Mouse (Mus musculus) CH12.LX (cell line): ENCODE measurements around the gene Bpifb3. TPM values are rescaled to one million over a fixed set of nuclear protein-coding genes. Genes with fewer than 3 reads are reported as not detected.
A peak's percentile ranks its signal among the peaks of the same experiment; 100 is the strongest.

Experiments used
- DNase-seq: peaks from one replicate; pipeline ENCODE4 v3.0.0-alpha.2; 2013; ENCODE audit errors: extremely low read depth
- H3K27ac ChIP-seq: 2 replicates; pipeline ENCODE4 v1.5.1; 2012; ENCODE audit warnings: low read depth, mild to moderate bottlenecking, control low read depth, moderate library complexity; ENCODE audit not compliant: insufficient read depth
- H3K27me3 ChIP-seq: replicated peaks from 2 replicates; pipeline ENCODE3; 2012; ENCODE audit warnings: inconsistent platforms
- H3K36me3 ChIP-seq, 2 experiments: replicated peaks in 1 of 2; 2 replicates each; pipeline versions ENCODE3 to v1.6.1; 2012; ENCODE audit warnings: inconsistent platforms in 1 of 2, low read length in 1 of 2, mild to moderate bottlenecking in 1 of 2, mixed read lengths in 1 of 2, moderate library complexity in 1 of 2; ENCODE audit not compliant: control insufficient read depth in 1 of 2, insufficient read depth in 1 of 2
- H3K4me1 ChIP-seq, 2 experiments: 2 replicates each; pipeline ENCODE4 v1.6.1; 2012; ENCODE audit warnings: inconsistent platforms in 1 of 2, moderate library complexity in 1 of 2; ENCODE audit not compliant: insufficient read depth in 2 of 2, control insufficient read depth in 1 of 2
- H3K4me2 ChIP-seq: 2 replicates; pipeline ENCODE4 v1.6.1; 2012; ENCODE audit warnings: low read depth, mild to moderate bottlenecking, control low read depth; ENCODE audit not compliant: poor library complexity, insufficient read depth, severe bottlenecking
- H3K4me3 ChIP-seq, 3 experiments: fragments of 150-350 bp in 1 of 3; sonication (generic) in 1 of 3; replicated peaks in 1 of 3; 2 replicates each; pipeline versions ENCODE3 to v1.5.1; 2011 to 2012; ENCODE audit warnings: low read depth in 2 of 3, low read length in 2 of 3, mild to moderate bottlenecking in 2 of 3, moderate library complexity in 2 of 3, control low read depth in 1 of 3, improper control_type of control experiment in 1 of 3, inconsistent platforms in 1 of 3, mixed read lengths in 1 of 3; ENCODE audit not compliant: poor library complexity in 1 of 3
- H3K79me2 ChIP-seq: replicated peaks from 2 replicates; pipeline ENCODE4 v1.6.1; 2012; ENCODE audit warnings: mild to moderate bottlenecking, moderate library complexity; ENCODE audit not compliant: control insufficient read depth, poor library complexity, insufficient read depth, severe bottlenecking; ENCODE audit errors: extremely low read depth
- H3K9ac ChIP-seq: 2 replicates; pipeline ENCODE4 v1.6.1; 2012; ENCODE audit warnings: low read depth, mild to moderate bottlenecking, control low read depth, moderate library complexity; ENCODE audit not compliant: insufficient read depth
- H3K9me3 ChIP-seq: replicated peaks from 2 replicates; pipeline ENCODE3; 2012; ENCODE audit warnings: low read length, inconsistent platforms, mixed read lengths
- CHD1 ChIP-seq: IDR thresholded peaks from 2 replicates; pipeline ENCODE4 v1.6.1; 2012; ENCODE audit warnings: low read depth, low read length, improper control_type of control experiment, inconsistent platforms
- CTCF ChIP-seq, 2 experiments: IDR thresholded peaks in 1 of 2; conservative IDR thresholded peaks in 1 of 2; 2 replicates each; pipeline ENCODE4 v1.5.1; 2011 to 2012; ENCODE audit warnings: low read depth in 2 of 2, low read length in 2 of 2, improper control_type of control experiment in 1 of 2, inconsistent platforms in 1 of 2, mild to moderate bottlenecking in 1 of 2, moderate library complexity in 1 of 2
- E2F4 ChIP-seq: IDR thresholded peaks from 2 replicates; pipeline ENCODE4 v1.6.1; 2011; ENCODE audit warnings: low read depth, low read length, improper control_type of control experiment; ENCODE audit not compliant: insufficient replicate concordance
- ELF1 ChIP-seq: IDR thresholded peaks from 2 replicates; pipeline ENCODE4 v1.6.1; 2014; ENCODE audit warnings: low read depth, mild to moderate bottlenecking, inconsistent platforms, low read length, improper control_type of control experiment
- ETS1 ChIP-seq: conservative IDR thresholded peaks from 2 replicates; pipeline ENCODE4 v1.6.1; 2012; ENCODE audit warnings: low read depth, mild to moderate bottlenecking, inconsistent platforms, low read length, improper control_type of control experiment, moderate library complexity
- GABPA ChIP-seq: IDR thresholded peaks from 2 replicates; pipeline ENCODE4 v1.6.1; 2012; ENCODE audit warnings: low read depth, low read length, improper control_type of control experiment, inconsistent platforms; ENCODE audit not compliant: insufficient replicate concordance
- IRF4 ChIP-seq: IDR thresholded peaks from 2 replicates; pipeline ENCODE4 v1.6.1; 2014; ENCODE audit warnings: low read depth, mild to moderate bottlenecking, inconsistent platforms, low read length, improper control_type of control experiment
- JUN ChIP-seq: IDR thresholded peaks from 2 replicates; pipeline ENCODE4 v1.6.1; 2011; ENCODE audit warnings: low read depth, mild to moderate bottlenecking, low read length, improper control_type of control experiment, moderate library complexity; ENCODE audit not compliant: insufficient read depth
- JUND ChIP-seq: conservative IDR thresholded peaks from 2 replicates; pipeline ENCODE4 v1.6.1; 2011; ENCODE audit warnings: low read depth, low read length, improper control_type of control experiment
- KAT2A ChIP-seq: IDR thresholded peaks from 2 replicates; pipeline ENCODE4 v1.6.1; 2012; ENCODE audit warnings: low read length, improper control_type of control experiment, inconsistent platforms; ENCODE audit not compliant: insufficient replicate concordance
- MAFK ChIP-seq: IDR thresholded peaks from 2 replicates; pipeline ENCODE4 v1.6.1; 2011; ENCODE audit warnings: low read length, improper control_type of control experiment; ENCODE audit not compliant: insufficient replicate concordance
- MAZ ChIP-seq: IDR thresholded peaks from 2 replicates; pipeline ENCODE4 v1.6.1; 2012; ENCODE audit warnings: low read depth, mild to moderate bottlenecking, inconsistent platforms, low read length, improper control_type of control experiment, moderate library complexity
- MEF2A ChIP-seq: IDR thresholded peaks from 2 replicates; pipeline ENCODE4 v1.6.1; 2014; ENCODE audit warnings: low read depth, mild to moderate bottlenecking, inconsistent platforms, low read length, improper control_type of control experiment, borderline replicate concordance
- MXI1 ChIP-seq: IDR thresholded peaks from 2 replicates; pipeline ENCODE4 v1.6.1; 2011; ENCODE audit warnings: mild to moderate bottlenecking, low read depth, low read length, improper control_type of control experiment
- NELFE ChIP-seq: IDR thresholded peaks from 2 replicates; pipeline ENCODE4 v1.6.1; 2011; ENCODE audit warnings: low read depth, low read length, improper control_type of control experiment
- NRF1 ChIP-seq: IDR thresholded peaks from 2 replicates; pipeline ENCODE4 v1.6.1; 2014; ENCODE audit warnings: low read depth, mild to moderate bottlenecking, inconsistent platforms, low read length, improper control_type of control experiment, moderate library complexity
- POLR2A ChIP-seq: IDR thresholded peaks from 2 replicates; pipeline ENCODE4 v1.6.1; 2011; ENCODE audit warnings: low read depth, mild to moderate bottlenecking, improper control_type of control experiment, low read length
- POLR2AphosphoS2 ChIP-seq: IDR thresholded peaks from 2 replicates; pipeline ENCODE4 v1.6.1; 2011; ENCODE audit warnings: low read depth, low read length, improper control_type of control experiment
- RAD21 ChIP-seq: IDR thresholded peaks from 2 replicates; pipeline ENCODE4 v1.6.1; 2011; ENCODE audit warnings: low read depth, mild to moderate bottlenecking, low read length, improper control_type of control experiment, moderate library complexity
- SMC3 ChIP-seq: IDR thresholded peaks from 2 replicates; pipeline ENCODE4 v1.6.1; 2011; ENCODE audit warnings: low read depth, low read length, improper control_type of control experiment
- TBP ChIP-seq: conservative IDR thresholded peaks from 2 replicates; pipeline ENCODE4 v1.6.1; 2011; ENCODE audit warnings: low read depth, low read length, improper control_type of control experiment
- UBTF ChIP-seq: IDR thresholded peaks from 2 replicates; pipeline ENCODE4 v1.6.1; 2012; ENCODE audit warnings: low read depth, mild to moderate bottlenecking, inconsistent platforms, low read length, improper control_type of control experiment, moderate library complexity
- USF1 ChIP-seq: IDR thresholded peaks from 2 replicates; pipeline ENCODE4 v1.6.1; 2014; ENCODE audit warnings: low read depth, mild to moderate bottlenecking, inconsistent platforms, low read length, improper control_type of control experiment
- USF2 ChIP-seq: conservative IDR thresholded peaks from 2 replicates; pipeline ENCODE4 v1.6.1; 2011; ENCODE audit warnings: low read depth, low read length, improper control_type of control experiment
- ZMIZ1 ChIP-seq: IDR thresholded peaks from 2 replicates; pipeline ENCODE4 v1.6.1; 2012; ENCODE audit warnings: low read depth, mild to moderate bottlenecking, inconsistent platforms, low read length, improper control_type of control experiment
- ZNF384 ChIP-seq: IDR thresholded peaks from 2 replicates; pipeline ENCODE4 v1.6.1; 2012; ENCODE audit warnings: low read depth, low read length, improper control_type of control experiment, inconsistent platforms
- dilution Hi-C: fragments of 300-500 bp; cut with MboI; formaldehyde crosslinking; loops from 2 replicates; pipeline ENCODE4 v1.14.3; 2020; ENCODE audit warnings: low sequenced_read_pairs; ENCODE audit not compliant: extremely low pct_unique_long_range_greater_than_20kb, extremely low pct_ligation_motif_present
- in situ Hi-C: fragments of 300-500 bp; cut with MboI; formaldehyde crosslinking; loops from 3 replicates; pipeline ENCODE4 v1.14.3; 2019; ENCODE audit warnings: low sequenced_read_pairs, low pct_ligation_motif_present, low pct_unique_long_range_greater_than_20kb, mixed read lengths
- polyA plus RNA-seq: library from polyadenylated mRNA; unstranded; fragments of >175 nt; gene quantifications from 2 replicates; pipeline ENCODE4 v1.2.1, GENCODE M21; 2012; ENCODE audit warnings: low read depth; ENCODE audit not compliant: insufficient read length
- total RNA-seq, 2 experiments: library from RNA; depleted of rRNA; stranded (reverse); fragments of 300-350 nt in 1 of 2; fragments of >200 nt in 1 of 2; gene quantifications; 2 replicates each; pipeline ENCODE4 v1.2.3; 2012 to 2014

Gene Bpifb3
- total and polyA plus RNA-seq, 3 experiments, result not detected

GRCm38 (mm10) chr2:153929871-153930413, 11.9 kb downstream of the Bpifb3 start:
- in situ Hi-C loops, result loop anchor here (10.0 kb wide), 1 partner anchor 115 kb away; no protein-coding TSS in a partner anchor
- Histone ChIP-seq H3K9me3 (no peaks in the 10 kb centered on the region), H3K4me1 (no peaks in the 10 kb centered on the region), H3K36me3 (no peaks in the 10 kb centered on the region)
- dilution Hi-C loops, result no loop called here
- DNase-seq, result peak; percentile 47
- TF ChIP-seq MEF2A (no peak), USF1 (no peak), UBTF (no peak), NRF1 (no peak), RAD21 (peak; percentile 49), CTCF (conservative IDR thresholded peaks at IDR 0.05 in 1 of 2, IDR thresholded peaks at IDR 0.05 in 1 of 2; ENCODE audit: low read depth in 2 of 2, low read length in 2 of 2) (peak; percentile 80 to 84), KAT2A (no peak), SMC3 (peak; percentile 87), E2F4 (no peak), JUND (no peak)
- TF ChIP-seq, all 38 proteins: peak for 3
- H3K9ac ChIP-seq, result no peak overlapping the region
- peaks cover 96% of the 10 kb centered on the region for H3K27me3 ChIP-seq
- no peaks in the 10 kb centered on the region for H3K79me2 ChIP-seq
- H3K4me2 ChIP-seq, result no peak overlapping the region
- H3K4me3 ChIP-seq, result no peak overlapping the region
- H3K27ac ChIP-seq, result no peak overlapping the region

GRCm38 (mm10) chr2:153931125-153931524, 13.1 kb downstream of the Bpifb3 start:
- in situ Hi-C loops (loop anchor here (10.0 kb wide), 1 partner anchor 116 kb away; no protein-coding TSS in a partner anchor), dilution Hi-C loops (no loop called here)
- TF ChIP-seq POLR2A (no peak), ZMIZ1 (no peak), IRF4 (no peak), USF2 (no peak), CTCF (conservative IDR thresholded peaks at IDR 0.05 in 1 of 2, IDR thresholded peaks at IDR 0.05 in 1 of 2; ENCODE audit: low read depth in 2 of 2, low read length in 2 of 2) (no peak), ETS1 (no peak), MAZ (no peak), MAFK (no peak), GABPA (no peak), USF1 (no peak), MXI1 (no peak), POLR2AphosphoS2 (no peak), E2F4 (no peak), TBP (no peak), ZNF384 (no peak), NELFE (no peak), JUN (no peak), SMC3 (no peak), ELF1 (no peak), CHD1 (no peak)
- TF ChIP-seq, all 38 proteins: peak for 0
- no peaks in the 10 kb centered on the region for H3K79me2 ChIP-seq
- H3K9me3 ChIP-seq, result peaks cover 3% of the 10 kb centered on the region
- H3K4me3 ChIP-seq, result no peak overlapping the region
- H3K9ac ChIP-seq, result no peak overlapping the region
- H3K4me1 ChIP-seq, result no peaks in the 10 kb centered on the region
- H3K4me2 ChIP-seq, result no peak overlapping the region
- no peak overlapping the region for H3K27ac ChIP-seq
- peaks cover 96% of the 10 kb centered on the region for H3K27me3 ChIP-seq
- no peaks in the 10 kb centered on the region for H3K36me3 ChIP-seq
- DNase-seq, result no peak
